Mouse (Mus musculus) embryonic facial prominence, embryonic 13.5 days (tissue): ENCODE measurements around the gene Fam183b. TPM values are rescaled to one million over a fixed set of nuclear protein-coding genes. Genes with fewer than 3 reads are reported as not detected.
"Not testable (repeated sequence)": the region's sequence is repeated elsewhere in the genome, so short reads cannot be mapped to it uniquely, and the experiment has no call there.

Source experiments
- ATAC-seq: fragments of 200-750 bp; cut with Nextera tagmentation; 2 replicates; pipeline ENCODE4 v1.8.0; 2017; ENCODE audit warnings: low read depth; ENCODE audit not compliant: insufficient number of reproducible peaks, insufficient read depth, low FRiP score, low TSS enrichment
- H3K27ac ChIP-seq: fragments of 300-500 bp; sonication (generic); 2 replicates; pipeline ENCODE4 v1.5.1; 2015; ENCODE audit warnings: moderate library complexity, mild to moderate bottlenecking, inconsistent platforms
- H3K27me3 ChIP-seq: fragments of 300-500 bp; sonication (generic); 2 replicates; pipeline ENCODE4 v1.6.1; 2015; ENCODE audit warnings: mild to moderate bottlenecking, inconsistent platforms
- H3K36me3 ChIP-seq: fragments of 300-500 bp; sonication (generic); 2 replicates; pipeline ENCODE4 v1.6.1; 2015; ENCODE audit warnings: mild to moderate bottlenecking, inconsistent platforms
- H3K4me1 ChIP-seq: fragments of 300-500 bp; sonication (generic); 2 replicates; pipeline ENCODE4 v1.6.1; 2015; ENCODE audit warnings: inconsistent platforms
- H3K4me2 ChIP-seq: fragments of 300-500 bp; sonication (generic); 2 replicates; pipeline ENCODE4 v1.6.1; 2015; ENCODE audit warnings: moderate library complexity, mild to moderate bottlenecking, inconsistent platforms
- H3K4me3 ChIP-seq: fragments of 300-500 bp; sonication (generic); 2 replicates; pipeline ENCODE4 v1.5.1; 2015; ENCODE audit warnings: mild to moderate bottlenecking, inconsistent platforms
- H3K9ac ChIP-seq: fragments of 300-500 bp; sonication (generic); 2 replicates; pipeline ENCODE4 v1.6.1; 2015; ENCODE audit warnings: mild to moderate bottlenecking, inconsistent platforms
- H3K9me3 ChIP-seq: fragments of 300-500 bp; sonication (generic); 2 replicates; pipeline ENCODE4 v1.6.1; 2016; ENCODE audit warnings: inconsistent platforms
- WGBS: fragments of 180-500 bp; shearing (Covaris S2); methylation state at CpG from one replicate; pipeline ENCODE4 v1.1.7; 2015; ENCODE audit warnings: mixed read lengths; 5-methylcytosine and 5-hydroxymethylcytosine counted together
- polyA plus RNA-seq: library from polyadenylated mRNA; unstranded; fragments of >200 nt; fragmentation: Nextera tagmentation; extraction: Ambion mirVana; gene quantifications from 2 replicates; pipeline ENCODE4 v1.2.1, GENCODE M21; 2015

The Fam183b gene
- polyA plus RNA-seq, 1 experiment from 2014 or later: not detected

DNA sequence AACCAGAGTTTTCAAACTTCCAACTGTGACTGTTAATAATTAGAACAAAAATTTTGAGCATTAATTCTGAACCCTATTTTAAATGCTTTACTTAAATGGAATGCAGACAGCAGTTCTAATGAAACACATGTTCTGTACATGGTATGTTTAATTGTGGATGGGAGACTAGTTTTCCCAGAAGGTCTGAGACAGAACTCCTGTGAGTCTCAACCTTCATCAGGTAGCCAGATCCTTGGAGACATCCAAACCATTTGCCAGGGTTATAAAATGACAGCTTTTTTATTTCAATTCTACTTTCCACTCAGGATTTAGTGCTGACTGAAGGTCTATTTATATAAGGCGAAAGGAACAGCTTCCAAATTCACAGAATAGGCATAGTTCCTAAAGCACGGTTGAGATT, 49.3 kb downstream of the Fam183b start, which contains the start of gene Olfr316:
Gene Olfr316 (plus strand): TSS at position 301 of the 400 bp plus-strand sequence.
- H3K4me1 ChIP-seq: no peaks in the 10 kb centered on the region
- ATAC-seq: no peak
- H3K4me3 ChIP-seq: no peak within 1 kb of the TSS
- no peak within 1 kb of the TSS for H3K9ac ChIP-seq
- H3K27ac ChIP-seq: no peak within 1 kb of the TSS
- H3K27me3 ChIP-seq: no peaks in the 10 kb centered on the region
- WGBS: 85% methylated on average over 2 of the region's 2 CpGs
- H3K36me3 ChIP-seq: no peaks in the 10 kb centered on the region
- H3K4me2 ChIP-seq: no peak within 1 kb of the TSS
- H3K9me3 ChIP-seq: no peaks in the 10 kb centered on the region

DNA sequence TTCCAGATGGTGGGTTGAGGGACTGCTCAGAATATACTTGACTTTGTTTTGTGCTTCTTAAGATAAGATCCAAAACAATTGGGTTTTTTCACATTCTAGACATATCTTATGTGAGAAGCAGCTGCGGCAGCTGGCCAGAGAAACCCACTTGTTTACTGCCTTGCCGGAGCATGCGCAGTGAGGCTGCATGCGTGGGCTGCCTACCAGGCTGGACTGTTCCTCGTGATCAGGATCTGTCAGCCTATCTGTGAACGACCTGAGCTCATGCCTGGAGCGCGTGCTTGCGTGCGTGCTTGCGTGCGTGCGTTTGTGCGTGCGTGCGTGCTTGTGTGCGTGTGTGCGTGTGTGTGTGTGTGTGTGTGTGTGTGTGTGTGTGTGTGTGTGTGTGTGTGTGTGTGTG, 50.7 kb downstream of the Fam183b start:
- not testable (repeated sequence) for H3K36me3 ChIP-seq, ATAC-seq, H3K4me2 ChIP-seq, H3K27ac ChIP-seq, H3K9ac ChIP-seq, H3K27me3 ChIP-seq, H3K4me3 ChIP-seq, H3K9me3 ChIP-seq, H3K4me1 ChIP-seq
- 78% methylated on average over 18 of the region's 18 CpGs for WGBS

Other genes starting within 250 kb of the Fam183b start
- gene Olfr328, start 246.3 kb downstream of the Fam183b start, polyA plus RNA-seq: 0.10 TPM in 1 of 2 replicates, not detected in the other
- gene Olfr224, start 231.4 kb downstream of the Fam183b start, polyA plus RNA-seq: not detected in 2 replicates
- gene Olfr325, start 224.2 kb downstream of the Fam183b start, polyA plus RNA-seq: not detected in 2 replicates
- not detected in 2 replicates for gene Olfr324, start 206.8 kb downstream of the Fam183b start, polyA plus RNA-seq
- gene 2210407C18Rik, start 185.9 kb downstream of the Fam183b start, polyA plus RNA-seq: not detected in 2 replicates
- gene Olfr323, start 171.5 kb downstream of the Fam183b start, polyA plus RNA-seq: not detected in 2 replicates
- 0.13 and 0.23 TPM in 2 replicates for gene Trim58, start 161.5 kb downstream of the Fam183b start, polyA plus RNA-seq
- gene Olfr322, start 143.2 kb downstream of the Fam183b start, polyA plus RNA-seq: not detected in 2 replicates
- gene Olfr320, start 120.9 kb downstream of the Fam183b start, polyA plus RNA-seq: not detected in 2 replicates
- not detected in 2 replicates for gene Olfr319, start 102.8 kb downstream of the Fam183b start, polyA plus RNA-seq
- gene Olfr318, start 77.9 kb downstream of the Fam183b start, polyA plus RNA-seq: not detected in 2 replicates
- gene Olfr317, start 62.7 kb downstream of the Fam183b start, polyA plus RNA-seq: not detected in 2 replicates
- not detected in 2 replicates for gene Olfr316, start 49.2 kb downstream of the Fam183b start, polyA plus RNA-seq
- gene Olfr315, start 28.8 kb downstream of the Fam183b start, polyA plus RNA-seq: not detected in 2 replicates
- not detected in 2 replicates for gene Olfr314, start 19.0 kb downstream of the Fam183b start, polyA plus RNA-seq
- gene Olfr313, start 13.0 kb upstream of the Fam183b start, polyA plus RNA-seq: not detected in 2 replicates
- gene Olfr312, start 27.3 kb upstream of the Fam183b start, polyA plus RNA-seq: not detected in 2 replicates
- not detected in 2 replicates for gene Olfr311, start 37.3 kb upstream of the Fam183b start, polyA plus RNA-seq
- gene Gm12258, start 45.2 kb upstream of the Fam183b start, polyA plus RNA-seq: 10.8 and 12.3 TPM in 2 replicates
- gene 2810021J22Rik, start 65.3 kb upstream of the Fam183b start, polyA plus RNA-seq: 8.8 and 10.3 TPM in 2 replicates
- gene Zfp39, start 102.3 kb upstream of the Fam183b start, polyA plus RNA-seq: 6.9 and 7.5 TPM in 2 replicates
- 0.14 TPM in 1 of 2 replicates, not detected in the other for gene Btnl10, start 115.9 kb upstream of the Fam183b start, polyA plus RNA-seq
- 254 and 255 TPM in 2 replicates for gene Rnf187, start 137.0 kb upstream of the Fam183b start, polyA plus RNA-seq
- 45.4 and 46.9 TPM in 2 replicates for gene Hist3h2ba, start 147.0 kb upstream of the Fam183b start, polyA plus RNA-seq
- gene Hist3h2a, start 152.7 kb upstream of the Fam183b start, polyA plus RNA-seq: 34.0 and 34.3 TPM in 2 replicates
- 0.25 and 0.55 TPM in 2 replicates for gene Trim17, start 152.7 kb upstream of the Fam183b start, polyA plus RNA-seq
- gene Trim11, start 176.1 kb upstream of the Fam183b start, polyA plus RNA-seq: 21.7 and 23.5 TPM in 2 replicates